Mouse (Mus musculus) neutrophil, adult 5-6 weeks (primary cell): ENCODE measurements around the gene Smpd4. TPM values are rescaled to one million over a fixed set of nuclear protein-coding genes. Genes with fewer than 3 reads are reported as not detected.

Experiments used
- ATAC-seq: fragments of 151-379, 151-347 bp; 2 replicates; pipeline ENCODE4 v1.8.0; 2017; ENCODE audit warnings: mild to moderate bottlenecking, moderate TSS enrichment; ENCODE audit not compliant: insufficient number of reproducible peaks, poor library complexity, low FRiP score, severe bottlenecking; ENCODE audit errors: extremely low read depth
- total RNA-seq: library from RNA; stranded (forward); fragments of 200-1000 nt; gene quantifications from 2 replicates; pipeline ENCODE4 v1.2.3, GENCODE M21; 2017

Gene Smpd4
- total RNA-seq, 1 experiment from 2014 or later, result 11.6 TPM

GRCm38 (mm10) chr16:17636904-17637303 lies 17.8 kb downstream of the Smpd4 start:
- ATAC-seq, result no peak

GRCm38 (mm10) chr16:17637610-17638009 lies 18.5 kb downstream of the Smpd4 start:
- no peak for ATAC-seq

GRCm38 (mm10) chr16:17638036-17638628 lies 19.0 kb downstream of the Smpd4 start:
- ATAC-seq, result no peak

GRCm38 (mm10) chr16:17639081-17639480 lies 19.9 kb downstream of the Smpd4 start:
- ATAC-seq, result no peak

- no peak for ATAC-seq
These were observed 20.8 kb downstream of the Smpd4 start for GRCm38 (mm10) chr16:17639951-17640350.

- no peak for ATAC-seq
These were observed 21.6 kb downstream of the Smpd4 start for GRCm38 (mm10) chr16:17640706-17641105.

GRCm38 (mm10) chr16:17641301-17641700 lies 22.1 kb downstream of the Smpd4 start:
- no peak for ATAC-seq

- ATAC-seq, result no peak
These were observed 23.2 kb downstream of the Smpd4 start for GRCm38 (mm10) chr16:17642311-17642710.

GRCm38 (mm10) chr16:17643437-17643990 lies 24.4 kb downstream of the Smpd4 start:
- no peak for ATAC-seq

- peak; percentile 57 for ATAC-seq
These were observed 27.4 kb downstream of the Smpd4 start, which contains the start of gene Ccdc74a for GRCm38 (mm10) chr16:17646310-17647114. Gene Ccdc74a, plus strand, starts transcription at chr16:17646470.

GRCm38 (mm10) chr16:17647156-17647555 lies 28.0 kb downstream of the Smpd4 start:
- no peak for ATAC-seq

GRCm38 (mm10) chr16:17647566-17648340 lies 28.6 kb downstream of the Smpd4 start:
- ATAC-seq, result no peak

- ATAC-seq, result no peak
These were observed 30.9 kb downstream of the Smpd4 start for GRCm38 (mm10) chr16:17649925-17650605.

- no peak for ATAC-seq
These were observed 31.6 kb downstream of the Smpd4 start for GRCm38 (mm10) chr16:17650711-17651110.

- ATAC-seq, result no peak
These were observed 33.5 kb downstream of the Smpd4 start for GRCm38 (mm10) chr16:17652607-17653006.

- ATAC-seq, result no peak
These were observed 34.4 kb downstream of the Smpd4 start for GRCm38 (mm10) chr16:17653601-17654000.

GRCm38 (mm10) chr16:17654188-17654795 lies 35.1 kb downstream of the Smpd4 start:
- no peak for ATAC-seq

GRCm38 (mm10) chr16:17656212-17656871 lies 37.2 kb downstream of the Smpd4 start:
- no peak for ATAC-seq
